Mouse (Mus musculus) R1 (cell line): ENCODE results near the gene Gm3409.
A peak's percentile ranks its signal among the peaks of the same experiment; 100 is the strongest.
"Not testable (repeated sequence)": the region's sequence is repeated elsewhere in the genome, so short reads cannot be mapped to it uniquely, and the experiment has no call there.

Source experiments
- DNase-seq: peaks from one replicate; pipeline ENCODE4 v3.0.0-alpha.2; 2018; ENCODE audit warnings: low read depth, low spot score

The Gm3409 gene

DNA sequence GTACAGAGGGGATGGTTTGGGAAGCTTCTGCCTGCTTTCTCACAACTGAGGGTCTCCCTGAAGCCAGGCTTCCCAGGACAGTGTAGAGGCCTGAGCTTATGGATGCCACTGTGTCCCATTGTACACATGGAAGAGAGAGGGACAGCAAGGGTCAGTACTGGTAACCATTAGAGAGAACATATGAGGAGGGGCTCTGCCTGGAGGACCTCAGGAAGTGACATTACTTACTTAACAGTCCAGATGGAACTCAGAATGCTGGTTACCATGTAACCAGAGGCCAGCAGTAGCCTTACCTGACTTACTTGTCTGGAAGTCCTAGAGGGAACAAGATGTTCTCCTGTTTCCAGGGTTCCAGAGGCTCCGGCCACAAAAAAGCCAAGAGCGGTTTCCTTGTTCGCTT is at the start of gene Gm3409:
Gene Gm3409 (plus strand): TSS at position 301 of the 400 bp plus-strand sequence.
- not testable (repeated sequence) for DNase-seq

DNA sequence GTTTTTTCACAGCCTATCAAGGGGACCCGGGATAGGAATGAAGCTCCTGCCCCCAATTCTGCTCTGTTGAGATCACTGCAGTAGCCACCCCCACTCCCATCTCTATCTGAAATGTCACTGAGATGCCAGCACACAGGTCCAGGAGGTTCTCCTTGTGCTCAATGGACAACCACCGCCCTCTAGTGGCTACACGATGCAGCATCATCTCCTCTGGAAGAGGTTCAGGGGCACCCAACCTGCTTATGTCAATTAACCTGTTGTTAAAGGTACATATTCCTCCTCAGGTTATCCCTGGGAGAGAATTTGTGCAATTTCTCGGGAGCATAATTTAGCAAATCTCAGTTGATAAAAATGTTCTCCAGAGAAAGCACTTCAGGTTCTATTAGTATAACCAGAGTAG is 48.5 kb upstream of the Gm3409 start:
- DNase-seq = not testable (repeated sequence)

DNA sequence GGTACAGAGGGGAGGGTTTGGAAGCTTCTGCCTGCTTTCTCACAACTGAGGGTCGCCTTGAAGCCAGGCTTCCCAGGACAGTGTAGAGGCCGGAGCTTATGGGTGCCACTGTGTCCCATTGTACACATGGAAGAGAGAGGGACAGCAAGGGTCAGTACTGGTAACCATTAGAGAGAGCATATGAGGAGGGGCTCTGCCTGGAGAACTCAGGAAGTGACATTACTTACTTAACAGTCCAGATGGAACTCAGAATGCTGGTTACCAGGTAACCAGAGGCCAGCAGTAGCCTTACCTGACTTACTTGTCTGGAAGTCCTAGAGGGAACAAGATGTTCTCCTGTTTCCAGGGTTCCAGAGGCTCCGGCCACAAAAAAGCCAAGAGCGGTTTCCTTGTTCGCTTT is 46.4 kb upstream of the Gm3409 start, which contains the start of gene Gm6370:
Gene Gm6370 (plus strand): TSS at position 301 of the 400 bp plus-strand sequence.
- DNase-seq = not testable (repeated sequence)

DNA sequence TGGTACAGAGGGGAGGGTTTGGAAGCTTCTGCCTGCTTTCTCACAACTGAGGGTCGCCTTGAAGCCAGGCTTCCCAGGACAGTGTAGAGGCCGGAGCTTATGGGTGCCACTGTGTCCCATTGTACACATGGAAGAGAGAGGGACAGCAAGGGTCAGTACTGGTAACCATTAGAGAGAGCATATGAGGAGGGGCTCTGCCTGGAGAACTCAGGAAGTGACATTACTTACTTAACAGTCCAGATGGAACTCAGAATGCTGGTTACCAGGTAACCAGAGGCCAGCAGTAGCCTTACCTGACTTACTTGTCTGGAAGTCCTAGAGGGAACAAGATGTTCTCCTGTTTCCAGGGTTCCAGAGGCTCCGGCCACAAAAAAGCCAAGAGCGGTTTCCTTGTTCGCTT is 35.3 kb upstream of the Gm3409 start, which contains the start of gene 4930449I24Rik:
Gene 4930449I24Rik (plus strand): TSS at position 301 of the 400 bp plus-strand sequence.
- DNase-seq = not testable (repeated sequence)

DNA sequence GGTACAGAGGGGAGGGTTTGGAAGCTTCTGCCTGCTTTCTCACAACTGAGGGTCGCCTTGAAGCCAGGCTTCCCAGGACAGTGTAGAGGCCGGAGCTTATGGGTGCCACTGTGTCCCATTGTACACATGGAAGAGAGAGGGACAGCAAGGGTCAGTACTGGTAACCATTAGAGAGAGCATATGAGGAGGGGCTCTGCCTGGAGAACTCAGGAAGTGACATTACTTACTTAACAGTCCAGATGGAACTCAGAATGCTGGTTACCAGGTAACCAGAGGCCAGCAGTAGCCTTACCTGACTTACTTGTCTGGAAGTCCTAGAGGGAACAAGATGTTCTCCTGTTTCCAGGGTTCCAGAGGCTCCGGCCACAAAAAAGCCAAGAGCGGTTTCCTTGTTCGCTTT is 23.6 kb upstream of the Gm3409 start, which contains the start of gene Gm3402:
Gene Gm3402 (plus strand): TSS at position 301 of the 400 bp plus-strand sequence.
- not testable (repeated sequence) for DNase-seq

DNA sequence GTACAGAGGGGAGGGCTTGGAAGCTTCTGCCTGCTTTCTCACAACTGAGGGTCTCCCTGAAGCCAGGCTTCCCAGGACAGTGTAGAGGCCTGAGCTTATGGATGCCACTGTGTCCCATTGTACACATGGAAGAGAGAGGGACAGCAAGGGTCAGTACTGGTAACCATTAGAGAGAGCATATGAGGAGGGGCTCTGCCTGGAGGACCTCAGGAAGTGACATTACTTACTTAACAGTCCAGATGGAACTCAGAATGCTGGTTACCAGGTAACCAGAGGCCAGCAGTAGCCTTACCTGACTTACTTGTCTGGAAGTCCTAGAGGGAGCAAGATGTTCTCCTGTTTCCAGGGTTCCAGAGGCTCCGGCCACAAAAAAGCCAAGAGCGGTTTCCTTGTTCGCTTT is 11.9 kb upstream of the Gm3409 start, which contains the start of gene Gm3404:
Gene Gm3404 (plus strand): TSS at position 301 of the 400 bp plus-strand sequence.
- not testable (repeated sequence) for DNase-seq

DNA sequence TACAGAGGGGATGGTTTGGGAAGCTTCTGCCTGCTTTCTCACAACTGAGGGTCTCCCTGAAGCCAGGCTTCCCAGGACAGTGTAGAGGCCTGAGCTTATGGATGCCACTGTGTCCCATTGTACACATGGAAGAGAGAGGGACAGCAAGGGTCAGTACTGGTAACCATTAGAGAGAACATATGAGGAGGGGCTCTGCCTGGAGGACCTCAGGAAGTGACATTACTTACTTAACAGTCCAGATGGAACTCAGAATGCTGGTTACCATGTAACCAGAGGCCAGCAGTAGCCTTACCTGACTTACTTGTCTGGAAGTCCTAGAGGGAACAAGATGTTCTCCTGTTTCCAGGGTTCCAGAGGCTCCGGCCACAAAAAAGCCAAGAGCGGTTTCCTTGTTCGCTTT is 18.4 kb downstream of the Gm3409 start, which contains the start of gene Gm3415:
Gene Gm3415 (plus strand): TSS at position 301 of the 400 bp plus-strand sequence.
- DNase-seq = not testable (repeated sequence)

DNA sequence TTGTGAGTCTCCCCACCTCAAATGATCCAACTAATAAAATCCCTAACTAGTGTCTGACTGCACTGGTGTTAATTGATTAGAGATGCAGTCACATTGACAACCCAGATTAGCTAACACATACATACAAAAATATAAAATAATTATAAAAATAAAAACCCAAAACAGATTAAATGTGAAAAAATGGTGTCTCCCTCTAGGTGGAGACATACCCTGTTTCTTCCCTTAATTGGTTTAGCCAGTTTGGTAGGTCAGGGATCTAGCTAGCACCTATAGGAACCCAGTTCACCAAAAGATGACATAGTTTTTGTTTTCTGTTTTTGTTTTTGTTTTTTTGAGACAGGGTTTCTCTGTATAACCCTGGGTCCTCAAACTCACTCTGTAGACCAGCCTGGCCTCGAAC is 26.8 kb downstream of the Gm3409 start:
- DNase-seq = no peak

DNA sequence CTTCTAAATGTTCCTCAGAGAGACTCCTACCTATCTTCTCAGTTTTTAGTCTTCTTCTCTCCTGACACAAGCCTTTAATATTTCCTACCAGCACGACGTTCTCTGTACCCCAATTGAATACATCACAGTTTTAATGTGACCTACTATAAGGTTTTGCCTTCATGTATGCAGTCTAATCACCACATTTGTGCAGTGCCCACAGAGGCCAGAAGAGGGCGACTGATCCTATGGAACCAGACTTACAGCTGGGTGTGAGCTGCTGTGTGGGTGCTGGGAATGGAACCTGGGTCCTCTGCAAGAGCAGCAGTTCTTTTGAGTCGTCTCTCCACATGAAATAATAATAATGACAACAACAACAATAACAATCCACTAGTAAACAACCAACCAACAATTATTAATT is 29.6 kb downstream of the Gm3409 start:
- peak; percentile 86 for DNase-seq

DNA sequence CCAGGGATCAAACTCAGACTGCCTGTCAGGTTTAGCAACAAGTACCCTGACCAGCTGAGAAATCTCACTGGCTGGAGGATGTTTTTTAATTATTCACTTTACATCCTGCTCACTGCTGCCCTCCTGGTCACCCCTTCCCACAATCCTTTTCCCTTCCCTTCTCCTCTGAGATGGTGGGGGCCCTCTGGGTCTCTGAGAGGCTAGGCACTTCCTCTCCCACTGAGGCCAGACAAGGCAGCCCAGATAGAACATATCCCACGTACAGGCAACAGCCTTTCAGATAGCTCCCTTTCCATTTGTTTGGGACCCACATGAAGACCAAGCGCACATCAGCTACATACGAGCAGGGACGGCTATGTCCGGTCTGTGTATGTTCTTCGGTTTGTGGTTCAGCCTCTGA is 32.7 kb downstream of the Gm3409 start:
- not testable (repeated sequence) for DNase-seq

DNA sequence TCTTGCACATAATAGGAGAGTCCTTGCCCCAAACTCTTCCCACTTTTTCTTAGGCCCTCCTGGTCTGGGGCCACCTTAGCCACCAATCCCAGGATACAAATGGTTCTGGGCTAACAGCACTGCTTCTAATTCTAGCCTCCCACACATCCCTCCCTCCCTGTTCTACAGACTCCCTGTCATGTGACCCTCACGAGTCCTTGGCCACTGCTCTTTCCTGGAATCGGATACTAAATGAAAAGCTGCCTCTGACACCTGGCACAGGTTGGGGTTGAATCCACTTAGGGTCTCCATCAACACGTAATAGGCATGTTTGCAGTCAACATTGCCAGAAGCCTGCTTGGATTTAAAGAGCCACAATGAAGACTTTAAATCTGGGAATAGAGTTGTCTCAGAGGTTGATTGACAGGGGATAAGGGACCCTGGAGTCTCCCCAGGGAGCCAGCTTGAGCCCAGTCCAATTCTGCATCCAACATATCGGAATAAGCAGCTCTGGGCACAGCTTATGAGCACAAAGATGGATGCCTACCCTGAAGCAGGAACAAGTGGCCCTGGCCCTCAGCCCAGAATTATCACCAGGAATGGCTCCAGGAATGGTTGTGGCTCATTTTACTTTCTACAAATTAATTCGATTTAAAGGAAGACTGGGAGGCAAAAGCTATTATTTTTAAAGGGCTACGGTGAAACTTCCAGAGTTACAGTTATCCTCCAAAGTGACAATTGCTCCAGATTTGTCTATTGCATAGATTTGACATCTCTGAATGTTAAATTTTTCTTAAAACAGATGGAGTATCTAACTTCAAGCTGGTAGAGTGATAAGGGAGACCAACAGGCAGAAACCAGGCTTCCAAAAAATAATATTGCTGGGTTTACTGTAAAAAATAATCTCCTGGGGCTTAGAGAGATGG is 34.6 kb downstream of the Gm3409 start:
- DNase-seq = not testable (repeated sequence)

DNA sequence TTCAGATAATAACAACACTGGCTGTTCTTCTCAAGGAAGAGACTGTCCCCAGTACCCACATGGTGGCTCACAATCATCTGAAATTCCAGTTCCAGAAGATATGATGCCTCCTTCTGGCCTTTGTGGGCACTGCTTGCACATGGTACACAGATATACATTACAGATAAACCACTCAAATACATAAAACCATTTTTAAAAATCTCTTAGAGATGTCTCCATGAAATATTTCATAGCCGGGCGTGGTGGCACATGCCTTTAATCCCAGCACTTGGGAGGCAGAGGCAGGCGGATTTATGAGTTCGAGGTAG is 35.2 kb downstream of the Gm3409 start:
- not testable (repeated sequence) for DNase-seq

DNA sequence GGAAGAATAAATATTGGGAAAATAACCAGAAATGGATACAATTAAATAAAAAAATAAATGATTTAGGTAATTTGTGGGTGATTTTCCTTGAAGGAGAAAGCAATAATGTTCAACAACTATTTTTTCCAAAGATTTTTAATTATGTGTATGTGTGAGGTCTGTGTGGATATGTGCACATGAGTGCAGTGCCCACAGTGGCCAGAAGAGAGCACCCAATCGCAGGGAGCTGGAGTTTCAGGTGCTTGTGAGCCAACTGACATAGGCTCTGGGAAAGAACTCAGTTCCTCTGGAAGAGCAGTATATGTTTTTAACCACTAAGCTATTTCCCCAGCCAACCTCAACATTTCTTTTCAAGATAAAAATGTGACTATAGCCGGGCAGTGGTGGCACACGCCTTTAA is 39.2 kb downstream of the Gm3409 start:
- peak; percentile 55 for DNase-seq

DNA sequence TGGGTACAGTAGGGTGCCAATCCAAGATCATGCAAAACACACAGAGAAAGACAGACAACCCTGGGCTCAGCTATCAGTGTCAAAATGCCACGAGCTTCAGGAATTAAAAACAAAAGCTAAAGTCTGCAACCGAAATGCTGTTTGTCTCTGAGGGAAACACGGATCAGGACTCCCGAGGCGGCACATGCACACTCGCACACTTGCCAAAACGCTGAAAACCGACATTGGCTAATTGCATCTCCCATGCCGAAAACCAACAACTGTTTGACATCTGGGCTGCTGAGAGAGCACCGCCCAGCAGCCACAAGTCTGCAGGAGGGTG is 46.7 kb downstream of the Gm3409 start:
- DNase-seq = no peak

DNA sequence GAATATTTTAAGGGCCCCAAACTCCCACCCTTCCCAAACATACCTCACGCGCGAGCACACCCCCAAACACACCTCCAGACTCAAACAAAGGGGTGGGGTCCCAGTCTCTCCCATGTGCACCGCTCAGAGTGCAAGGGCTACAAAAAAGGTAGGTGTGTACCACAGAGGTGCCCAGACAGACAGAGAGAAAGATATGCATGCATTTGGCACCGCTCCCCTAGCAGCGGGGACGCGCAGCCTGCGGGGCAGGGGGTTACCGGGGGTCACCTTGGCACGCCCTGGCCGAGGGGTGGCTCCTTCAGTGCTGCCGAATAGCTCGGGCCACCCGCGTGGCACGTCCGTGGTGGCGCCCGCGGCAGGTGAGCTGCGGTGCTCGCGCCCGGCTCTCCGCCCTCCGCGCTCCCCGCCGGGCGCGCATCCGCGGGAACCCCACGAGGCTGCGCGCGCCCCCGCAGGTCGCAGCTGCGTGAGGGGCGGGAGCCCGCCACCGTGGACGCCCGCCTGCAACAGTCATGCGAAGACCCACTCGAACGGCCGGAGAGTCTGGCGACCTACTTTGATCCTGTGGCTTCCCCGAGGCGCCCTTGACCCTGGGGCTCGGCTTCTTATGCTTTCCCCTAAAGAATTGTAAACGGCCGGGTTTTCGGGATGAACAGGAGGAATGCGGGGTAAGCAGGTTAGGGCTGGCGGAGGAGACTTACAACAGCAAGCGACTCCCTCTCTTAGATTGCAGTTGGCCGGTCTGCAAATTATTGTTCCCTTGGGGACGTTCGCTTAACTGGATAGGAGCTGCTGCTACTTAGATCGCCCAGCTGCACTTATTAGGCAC is 47.2 kb downstream of the Gm3409 start, which contains the start of gene Gpr12:
Gene Gpr12 (minus strand): TSS at position 762 of the 829 bp plus-strand sequence.
- peak; percentile 72 for DNase-seq

DNA sequence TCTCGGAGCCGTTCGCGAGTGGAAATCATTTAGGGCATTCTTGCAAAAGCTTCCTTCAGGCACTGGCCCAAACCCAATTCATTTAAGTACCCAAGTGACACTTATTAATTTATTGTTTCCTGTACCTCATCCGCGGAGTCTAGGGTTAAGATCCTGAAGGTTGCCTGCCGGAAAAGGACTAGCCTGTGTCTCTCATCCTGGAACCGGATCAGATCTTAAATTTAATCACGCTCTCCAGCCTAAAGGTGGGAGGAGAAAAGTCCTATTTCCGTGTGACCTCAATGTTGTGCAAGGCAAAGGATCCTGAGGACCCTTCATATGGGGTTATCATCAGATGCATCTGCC is 47.8 kb downstream of the Gm3409 start:
- DNase-seq = no peak

DNA sequence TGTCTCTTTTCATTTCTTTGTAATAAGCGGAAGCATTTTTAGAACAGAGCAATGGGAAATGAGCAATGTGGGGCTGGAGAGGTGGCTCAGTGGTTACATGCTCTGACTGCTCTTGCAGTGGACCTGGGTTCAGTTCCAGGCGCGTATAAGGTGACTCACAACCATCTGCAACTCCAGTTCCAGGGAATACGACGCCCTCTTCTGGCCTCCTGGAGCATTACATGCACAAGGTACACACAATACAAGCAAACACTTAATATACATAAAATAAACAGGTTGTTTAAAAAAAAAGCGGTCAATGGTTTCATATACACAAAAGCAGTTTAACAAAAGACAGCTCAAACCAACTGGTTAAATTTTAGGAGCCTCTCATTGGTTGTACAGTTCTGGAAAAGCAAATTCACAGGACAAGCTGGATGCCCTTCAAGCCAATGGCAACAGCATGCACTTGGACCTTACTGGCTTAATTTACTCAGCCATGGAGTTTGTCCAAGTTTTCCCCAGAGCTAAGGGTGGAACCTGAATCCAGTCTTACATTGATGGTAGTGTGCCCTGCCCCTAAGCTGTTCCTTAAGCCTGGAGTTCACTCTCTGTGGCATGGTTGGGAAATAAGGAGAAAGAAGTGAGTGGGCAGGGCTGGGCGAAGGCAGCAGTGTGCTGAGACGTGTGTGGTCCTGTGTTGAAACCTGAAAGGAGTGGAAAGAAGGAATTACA is 49.1 kb downstream of the Gm3409 start:
- DNase-seq = peak; percentile 21
